Mouse (Mus musculus): ENCODE measurements around the gene Hgd. TPM values are rescaled to one million over a fixed set of nuclear protein-coding genes. Genes with fewer than 3 reads are reported as not detected.

Gene Hgd
- polyA plus RNA-seq, 1 experiment from 2014 or later: 0.42 TPM

DNA sequence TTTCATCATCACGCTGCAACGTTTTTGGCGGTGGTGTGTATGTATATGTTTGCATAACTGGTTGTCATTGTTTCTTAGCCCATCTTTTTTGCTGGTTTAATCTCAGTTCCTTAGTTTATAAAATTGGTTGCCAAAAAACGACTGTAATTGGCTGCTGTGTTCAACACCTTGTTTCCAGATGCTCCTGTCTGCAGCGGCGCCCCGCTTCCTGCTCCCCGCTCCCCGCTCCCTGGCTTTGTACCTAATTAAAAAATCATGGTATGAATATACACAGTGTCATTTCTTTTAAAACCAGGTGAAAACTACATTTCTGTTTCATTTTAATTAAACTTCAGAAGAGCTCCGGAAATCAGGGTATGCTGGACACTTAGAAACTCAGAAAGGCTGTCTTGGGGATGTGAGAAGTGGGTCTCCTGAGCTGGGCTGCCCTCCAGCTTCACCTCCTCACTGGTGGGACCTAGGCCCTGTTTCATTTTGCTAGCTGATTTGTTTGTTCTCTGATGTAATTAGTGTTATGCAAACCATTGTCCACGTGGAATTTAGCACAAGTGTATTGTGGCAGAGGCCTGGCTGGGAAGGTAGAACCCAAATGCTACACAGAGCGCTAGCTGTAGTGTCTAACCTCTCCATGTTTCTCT, 7.7 kb upstream of the Hgd start:
- Histone ChIP-seq H3K27me3 (ENCODE audit: control insufficient read depth, insufficient read depth, low read length) (no peaks in the 10 kb centered on the region), H3K4me3 (ENCODE audit: low read depth, low read length) (no peak overlapping the region), H3K9me3 (ENCODE audit: control insufficient read depth, low read length) (no peaks in the 10 kb centered on the region; the same call in 1 of the 2 replicates), H3K4me1 (ENCODE audit: control insufficient read depth, insufficient read depth, low read length) (no peaks in the 10 kb centered on the region), H3K36me3 (ENCODE audit: control insufficient read depth, insufficient read depth, low read length) (no peaks in the 10 kb centered on the region; the same call in 1 of the 2 replicates), H3K27ac (ENCODE audit: low read depth, low read length) (no peak overlapping the region), H3K9ac (ENCODE audit: low read length) (no peak overlapping the region), H3K4me2 (ENCODE audit: low read depth) (no peak overlapping the region)
- 91% methylated on average over 12 of the region's 12 CpGs for WGBS
- no peak for DNase-seq (ENCODE audit: low spot score)
- ATAC-seq (ENCODE audit: insufficient read depth, low FRiP score, low TSS enrichment): no peak

GRCm38 (mm10) chr16:37573061-37573460, 6.9 kb upstream of the Hgd start:
- Histone ChIP-seq H3K27me3 (ENCODE audit: control insufficient read depth, insufficient read depth, low read length) (no peaks in the 10 kb centered on the region), H3K4me1 (ENCODE audit: control insufficient read depth, insufficient read depth, low read length) (no peaks in the 10 kb centered on the region), H3K9me3 (ENCODE audit: control insufficient read depth, low read length) (no peaks in the 10 kb centered on the region; the same call in 1 of the 2 replicates), H3K36me3 (ENCODE audit: control insufficient read depth, insufficient read depth, low read length) (no peaks in the 10 kb centered on the region; the same call in 1 of the 2 replicates), H3K9ac (ENCODE audit: low read length) (no peak overlapping the region), H3K4me2 (ENCODE audit: low read depth) (no peak overlapping the region), H3K4me3 (ENCODE audit: low read depth, low read length) (no peak overlapping the region), H3K27ac (ENCODE audit: low read depth, low read length) (no peak overlapping the region)
- WGBS: 96% methylated on average over 5 of the region's 5 CpGs
- DNase-seq (ENCODE audit: low spot score) (no peak), ATAC-seq (ENCODE audit: insufficient read depth, low FRiP score, low TSS enrichment) (no peak)

- H3K4me3 ChIP-seq (ENCODE audit: low read depth, low read length): no peak overlapping the region
- no peak for DNase-seq (ENCODE audit: low spot score)
- no peaks in the 10 kb centered on the region for H3K27me3 ChIP-seq (ENCODE audit: control insufficient read depth, insufficient read depth, low read length)
- no peak for ATAC-seq (ENCODE audit: insufficient read depth, low FRiP score, low TSS enrichment)
- no peak overlapping the region for H3K4me2 ChIP-seq (ENCODE audit: low read depth)
- H3K36me3 ChIP-seq (ENCODE audit: control insufficient read depth, insufficient read depth, low read length): no peaks in the 10 kb centered on the region; the same call in 1 of the 2 replicates
- 90% methylated on average over 2 of the region's 3 CpGs for WGBS
- no peak overlapping the region for H3K27ac ChIP-seq (ENCODE audit: low read depth, low read length)
- no peak overlapping the region for H3K9ac ChIP-seq (ENCODE audit: low read length)
- no peaks in the 10 kb centered on the region; the same call in 1 of the 2 replicates for H3K9me3 ChIP-seq (ENCODE audit: control insufficient read depth, low read length)
- H3K4me1 ChIP-seq (ENCODE audit: control insufficient read depth, insufficient read depth, low read length): no peaks in the 10 kb centered on the region
These were observed 4.6 kb upstream of the Hgd start for GRCm38 (mm10) chr16:37575325-37575724.

- no peak overlapping the region for H3K4me3 ChIP-seq (ENCODE audit: low read depth, low read length)
- DNase-seq (ENCODE audit: low spot score): no peak
- WGBS: 75% methylated on average over 1 of the region's 1 CpGs
- H3K4me1 ChIP-seq (ENCODE audit: control insufficient read depth, insufficient read depth, low read length): 0 out of 2 replicates have a peak, but pooled peaks cover 3% of the 10 kb centered on the region
- H3K4me2 ChIP-seq (ENCODE audit: low read depth): no peak overlapping the region
- H3K36me3 ChIP-seq (ENCODE audit: control insufficient read depth, insufficient read depth, low read length): no peaks in the 10 kb centered on the region
- H3K9me3 ChIP-seq (ENCODE audit: control insufficient read depth, low read length): no peaks in the 10 kb centered on the region
- no peak overlapping the region for H3K27ac ChIP-seq (ENCODE audit: low read depth, low read length)
- no peak overlapping the region for H3K9ac ChIP-seq (ENCODE audit: low read length)
- ATAC-seq (ENCODE audit: insufficient read depth, low FRiP score, low TSS enrichment): no peak
- no peaks in the 10 kb centered on the region for H3K27me3 ChIP-seq (ENCODE audit: control insufficient read depth, insufficient read depth, low read length)
These were observed 362 bp upstream of the Hgd start for GRCm38 (mm10) chr16:37579591-37579990.

- Histone ChIP-seq H3K27ac (ENCODE audit: low read depth, low read length) (no peak overlapping the region), H3K36me3 (ENCODE audit: control insufficient read depth, insufficient read depth, low read length) (no peaks in the 10 kb centered on the region), H3K9me3 (ENCODE audit: control insufficient read depth, low read length) (no peaks in the 10 kb centered on the region), H3K27me3 (ENCODE audit: control insufficient read depth, insufficient read depth, low read length) (no peaks in the 10 kb centered on the region), H3K9ac (ENCODE audit: low read length) (no peak overlapping the region), H3K4me3 (ENCODE audit: low read depth, low read length) (no peak overlapping the region), H3K4me1 (ENCODE audit: control insufficient read depth, insufficient read depth, low read length) (0 out of 2 replicates have a peak, but pooled peaks cover 3% of the 10 kb centered on the region), H3K4me2 (ENCODE audit: low read depth) (no peak overlapping the region)
- DNase-seq (ENCODE audit: low spot score) (no peak), ATAC-seq (ENCODE audit: insufficient read depth, low FRiP score, low TSS enrichment) (no peak)
- WGBS: 89% methylated on average over 4 of the region's 4 CpGs
These were observed 698 bp downstream of the Hgd start for GRCm38 (mm10) chr16:37580651-37581050.

DNA sequence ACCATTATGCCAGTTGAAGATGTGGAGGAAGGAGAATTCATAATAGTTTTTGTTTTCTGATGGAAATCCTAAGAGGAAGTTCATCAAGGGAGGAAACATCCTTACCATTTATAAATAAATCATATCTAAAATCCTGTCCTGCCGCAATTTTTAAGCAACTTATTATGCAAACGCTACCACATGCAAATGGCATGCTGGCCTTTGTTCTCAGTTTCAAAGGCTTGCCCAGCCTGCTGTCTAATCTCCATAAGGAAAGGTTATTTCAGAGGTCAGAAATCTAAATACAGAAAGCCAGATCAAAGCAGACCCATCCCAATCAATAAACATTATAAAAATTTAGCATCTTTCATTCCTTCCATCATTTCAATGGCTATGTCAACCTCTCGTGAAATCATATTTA, 1.9 kb downstream of the Hgd start:
- 0 out of 2 replicates have a peak, but pooled peaks cover 3% of the 10 kb centered on the region for H3K4me1 ChIP-seq (ENCODE audit: control insufficient read depth, insufficient read depth, low read length)

DNA sequence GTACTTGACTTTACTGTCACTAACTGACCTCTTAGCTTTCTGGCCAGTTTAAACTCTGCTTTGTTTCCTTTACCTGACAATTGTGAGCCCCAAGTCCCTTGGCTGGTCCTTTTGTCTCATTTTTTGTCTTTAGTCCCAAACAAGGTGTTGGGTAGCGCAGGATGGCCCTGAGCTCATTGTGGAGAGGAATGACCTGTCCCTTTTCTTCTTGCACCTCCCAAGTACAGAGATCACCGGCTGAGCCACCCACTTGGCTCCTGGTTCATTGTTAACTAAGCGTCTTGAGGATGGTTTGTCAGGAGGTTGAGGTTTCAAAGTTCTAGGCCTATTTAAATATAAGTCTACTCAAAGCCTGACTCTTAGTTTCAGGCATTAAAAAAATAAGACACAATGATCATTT, 3.4 kb downstream of the Hgd start:
- Histone ChIP-seq H3K9ac (ENCODE audit: low read length) (no peak overlapping the region), H3K27ac (ENCODE audit: low read depth, low read length) (no peak overlapping the region), H3K9me3 (ENCODE audit: control insufficient read depth, low read length) (no peaks in the 10 kb centered on the region), H3K4me3 (ENCODE audit: low read depth, low read length) (no peak overlapping the region), H3K27me3 (ENCODE audit: control insufficient read depth, insufficient read depth, low read length) (no peaks in the 10 kb centered on the region), H3K4me2 (ENCODE audit: low read depth) (no peak overlapping the region), H3K36me3 (ENCODE audit: control insufficient read depth, insufficient read depth, low read length) (no peaks in the 10 kb centered on the region), H3K4me1 (ENCODE audit: control insufficient read depth, insufficient read depth, low read length) (0 out of 2 replicates have a peak, but pooled peaks cover 3% of the 10 kb centered on the region)
- WGBS: 86% methylated on average over 3 of the region's 3 CpGs
- no peak for DNase-seq (ENCODE audit: low spot score)
- no peak for ATAC-seq (ENCODE audit: insufficient read depth, low FRiP score, low TSS enrichment)

More for the DNA sequence above, 1.9 kb downstream of the Hgd start:
- Histone ChIP-seq H3K36me3 (ENCODE audit: control insufficient read depth, insufficient read depth, low read length) (no peaks in the 10 kb centered on the region), H3K27me3 (ENCODE audit: control insufficient read depth, insufficient read depth, low read length) (no peaks in the 10 kb centered on the region), H3K4me3 (ENCODE audit: low read depth, low read length) (no peak overlapping the region), H3K27ac (ENCODE audit: low read depth, low read length) (no peak overlapping the region), H3K9ac (ENCODE audit: low read length) (no peak overlapping the region), H3K4me2 (ENCODE audit: low read depth) (no peak overlapping the region), H3K9me3 (ENCODE audit: control insufficient read depth, low read length) (no peaks in the 10 kb centered on the region)
- no peak for ATAC-seq (ENCODE audit: insufficient read depth, low FRiP score, low TSS enrichment)
- WGBS: 70% methylated on average over 3 of the region's 3 CpGs
- no peak for DNase-seq (ENCODE audit: low spot score)

DNA sequence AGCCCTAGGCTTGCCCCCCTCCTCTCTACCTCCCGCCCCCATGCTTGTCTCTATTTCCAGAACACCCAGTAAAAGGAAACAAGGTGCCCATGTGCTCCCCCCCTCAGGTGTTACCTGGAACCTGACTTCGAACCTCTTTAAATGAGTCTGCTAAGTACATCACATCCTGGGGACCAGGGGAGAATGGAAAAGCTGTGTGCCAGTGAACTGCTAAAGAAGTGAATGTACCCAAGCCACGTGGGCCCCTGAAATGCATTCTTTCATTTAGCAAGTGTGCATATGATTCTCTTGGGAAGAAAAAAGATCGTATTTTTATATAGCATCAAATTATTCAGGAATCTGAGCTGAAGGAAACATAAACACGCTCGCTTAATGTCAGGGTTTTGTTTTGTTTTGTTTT, 3.8 kb downstream of the Hgd start:
- Histone ChIP-seq H3K27ac (ENCODE audit: low read depth, low read length) (peak overlapping the region; percentile 95), H3K4me1 (ENCODE audit: control insufficient read depth, insufficient read depth, low read length) (0 out of 2 replicates have a peak, but pooled peaks cover 3% of the 10 kb centered on the region), H3K9me3 (ENCODE audit: control insufficient read depth, low read length) (no peaks in the 10 kb centered on the region), H3K27me3 (ENCODE audit: control insufficient read depth, insufficient read depth, low read length) (no peaks in the 10 kb centered on the region), H3K4me3 (ENCODE audit: low read depth, low read length) (no peak overlapping the region; the same call in 1 of the 2 replicates), H3K36me3 (ENCODE audit: control insufficient read depth, insufficient read depth, low read length) (no peaks in the 10 kb centered on the region), H3K4me2 (ENCODE audit: low read depth) (peak overlapping the region; percentile 42), H3K9ac (ENCODE audit: low read length) (peak overlapping the region; percentile 39)
- DNase-seq (ENCODE audit: low spot score) (no peak), ATAC-seq (ENCODE audit: insufficient read depth, low FRiP score, low TSS enrichment) (no peak)
- WGBS: 46% methylated on average over 6 of the region's 6 CpGs

All from neural tube, embryonic 11.5 days (tissue).